Mouse (Mus musculus): ENCODE measurements around the gene Cdk2. TPM values are rescaled to one million over a fixed set of nuclear protein-coding genes. Genes with fewer than 3 reads are reported as not detected.

The Cdk2 gene
- polyA plus RNA-seq (2014; fragmentation: Nextera tagmentation; extraction: Ambion mirVana) = 93.9 and 99.5 TPM in 2 replicates

- peak within 1 kb of the TSS; percentile 78 for H3K4me3 ChIP-seq (ENCODE audit: low read depth, low read length)
- 0 out of 2 replicates have a peak, but pooled peaks cover 2% of the 10 kb centered on the region for H3K36me3 ChIP-seq (ENCODE audit: control insufficient read depth, insufficient read depth, low read length)
- peak within 1 kb of the TSS; percentile 79 for H3K4me2 ChIP-seq (ENCODE audit: low read depth)
- peaks cover 5% of the 10 kb centered on the region for H3K4me1 ChIP-seq (ENCODE audit: control insufficient read depth, insufficient read depth, low read length)
- peak; percentile 95 for ATAC-seq (ENCODE audit: insufficient read depth, low FRiP score, low TSS enrichment)
- peak within 1 kb of the TSS; percentile 76 for H3K9ac ChIP-seq (ENCODE audit: low read length)
- DNase-seq (ENCODE audit: low spot score) = peak; percentile 96
- 0% methylated on average over 62 of the region's 62 CpGs for WGBS
- no peaks in the 10 kb centered on the region for H3K27me3 ChIP-seq (ENCODE audit: control insufficient read depth, insufficient read depth, low read length)
- H3K27ac ChIP-seq (ENCODE audit: low read depth, low read length) = peak within 1 kb of the TSS; percentile 82
- no peaks in the 10 kb centered on the region for H3K9me3 ChIP-seq (ENCODE audit: control insufficient read depth, low read length)
These were observed at the start of gene Cdk2 for GRCm38 (mm10) chr10:128704491-128705316. Gene Cdk2 (minus strand): TSS chr10:128705031.

- no peaks in the 10 kb centered on the region for H3K36me3 ChIP-seq (ENCODE audit: control insufficient read depth, insufficient read depth, low read length)
- H3K4me2 ChIP-seq (ENCODE audit: low read depth) = peak overlapping the region; percentile 84
- peak overlapping the region; percentile 78 for H3K9ac ChIP-seq (ENCODE audit: low read length)
- DNase-seq (ENCODE audit: low spot score) = peak; percentile 95
- peaks cover 12% of the 10 kb centered on the region for H3K4me1 ChIP-seq (ENCODE audit: control insufficient read depth, insufficient read depth, low read length)
- H3K9me3 ChIP-seq (ENCODE audit: control insufficient read depth, low read length) = no peaks in the 10 kb centered on the region
- under 1% methylated on average over 37 of the region's 37 CpGs for WGBS
- peak; percentile 93 for ATAC-seq (ENCODE audit: insufficient read depth, low FRiP score, low TSS enrichment)
- H3K27ac ChIP-seq (ENCODE audit: low read depth, low read length) = peak overlapping the region; percentile 86
- H3K4me3 ChIP-seq (ENCODE audit: low read depth, low read length) = peak overlapping the region; percentile 72
- peaks cover 11% of the 10 kb centered on the region for H3K27me3 ChIP-seq (ENCODE audit: control insufficient read depth, insufficient read depth, low read length)
These were observed 43.5 kb upstream of the Cdk2 start for GRCm38 (mm10) chr10:128748252-128748864.

GRCm38 (mm10) chr10:128747646-128748251 lies 42.9 kb upstream of the Cdk2 start, which contains the start of gene Pym1:
Gene Pym1 (plus strand): TSS chr10:128747889.
- H3K27me3 ChIP-seq (ENCODE audit: control insufficient read depth, insufficient read depth, low read length) = peaks cover 17% of the 10 kb centered on the region
- DNase-seq (ENCODE audit: low spot score) = peak; percentile 59

GRCm38 (mm10) chr10:128746972-128747645 lies 42.3 kb upstream of the Cdk2 start:
- H3K4me2 ChIP-seq (ENCODE audit: low read depth) = peak overlapping the region; percentile 62
- H3K36me3 ChIP-seq (ENCODE audit: control insufficient read depth, insufficient read depth, low read length) = no peaks in the 10 kb centered on the region
- DNase-seq (ENCODE audit: low spot score) (peak; percentile 19), ATAC-seq (ENCODE audit: insufficient read depth, low FRiP score, low TSS enrichment) (no peak)
- H3K4me1 ChIP-seq (ENCODE audit: control insufficient read depth, insufficient read depth, low read length) = peaks cover 12% of the 10 kb centered on the region
- WGBS = 53% methylated on average over 8 of the region's 9 CpGs
- H3K27me3 ChIP-seq (ENCODE audit: control insufficient read depth, insufficient read depth, low read length) = peaks cover 21% of the 10 kb centered on the region
- H3K4me3 ChIP-seq (ENCODE audit: low read depth, low read length) = peak overlapping the region; percentile 72
- no peaks in the 10 kb centered on the region for H3K9me3 ChIP-seq (ENCODE audit: control insufficient read depth, low read length)
- peak overlapping the region; percentile 86; the same call in 1 of the 2 replicates for H3K27ac ChIP-seq (ENCODE audit: low read depth, low read length)
- H3K9ac ChIP-seq (ENCODE audit: low read length) = peak overlapping the region; percentile 78

More at GRCm38 (mm10) chr10:128747646-128748251, 42.9 kb upstream of the Cdk2 start, which contains the start of gene Pym1:
- peak; percentile 54 for ATAC-seq (ENCODE audit: insufficient read depth, low FRiP score, low TSS enrichment)
- under 1% methylated on average over 36 of the region's 36 CpGs for WGBS
- H3K27ac ChIP-seq (ENCODE audit: low read depth, low read length) = peak within 1 kb of the TSS; percentile 86
- H3K9me3 ChIP-seq (ENCODE audit: control insufficient read depth, low read length) = no peaks in the 10 kb centered on the region
- H3K9ac ChIP-seq (ENCODE audit: low read length) = peak within 1 kb of the TSS; percentile 78
- H3K4me2 ChIP-seq (ENCODE audit: low read depth) = peak within 1 kb of the TSS; percentile 84
- H3K4me3 ChIP-seq (ENCODE audit: low read depth, low read length) = peak within 1 kb of the TSS; percentile 72
- no peaks in the 10 kb centered on the region for H3K36me3 ChIP-seq (ENCODE audit: control insufficient read depth, insufficient read depth, low read length)
- H3K4me1 ChIP-seq (ENCODE audit: control insufficient read depth, insufficient read depth, low read length) = peaks cover 12% of the 10 kb centered on the region

- peaks cover 23% of the 10 kb centered on the region for H3K27me3 ChIP-seq (ENCODE audit: control insufficient read depth, insufficient read depth, low read length)
- 95% methylated on average over 10 of the region's 10 CpGs for WGBS
- ATAC-seq (ENCODE audit: insufficient read depth, low FRiP score, low TSS enrichment) = no peak
These were observed 41.2 kb upstream of the Cdk2 start for GRCm38 (mm10) chr10:128745946-128746613.

GRCm38 (mm10) chr10:128744680-128745601 lies 40.1 kb upstream of the Cdk2 start, which contains the start of gene Dgka:
Gene Dgka (minus strand): TSS chr10:128744855.
- Histone ChIP-seq H3K4me2 (ENCODE audit: low read depth) (peak within 1 kb of the TSS; percentile 95), H3K4me1 (ENCODE audit: control insufficient read depth, insufficient read depth, low read length) (peaks cover 12% of the 10 kb centered on the region), H3K27me3 (ENCODE audit: control insufficient read depth, insufficient read depth, low read length) (peaks cover 23% of the 10 kb centered on the region), H3K4me3 (ENCODE audit: low read depth, low read length) (peak within 1 kb of the TSS; percentile 55), H3K9me3 (ENCODE audit: control insufficient read depth, low read length) (no peaks in the 10 kb centered on the region), H3K9ac (ENCODE audit: low read length) (peak within 1 kb of the TSS; percentile 72), H3K27ac (ENCODE audit: low read depth, low read length) (no peak within 1 kb of the TSS), H3K36me3 (ENCODE audit: control insufficient read depth, insufficient read depth, low read length) (no peaks in the 10 kb centered on the region)
- DNase-seq (ENCODE audit: low spot score) (no peak), ATAC-seq (ENCODE audit: insufficient read depth, low FRiP score, low TSS enrichment) (no peak)
- WGBS = 21% methylated on average over 18 of the region's 18 CpGs

More at GRCm38 (mm10) chr10:128745946-128746613, 41.2 kb upstream of the Cdk2 start:
- Histone ChIP-seq H3K4me2 (ENCODE audit: low read depth) (no peak overlapping the region), H3K4me1 (ENCODE audit: control insufficient read depth, insufficient read depth, low read length) (peaks cover 12% of the 10 kb centered on the region), H3K36me3 (ENCODE audit: control insufficient read depth, insufficient read depth, low read length) (no peaks in the 10 kb centered on the region), H3K9me3 (ENCODE audit: control insufficient read depth, low read length) (no peaks in the 10 kb centered on the region), H3K4me3 (ENCODE audit: low read depth, low read length) (no peak overlapping the region), H3K27ac (ENCODE audit: low read depth, low read length) (no peak overlapping the region), H3K9ac (ENCODE audit: low read length) (no peak overlapping the region)
- no peak for DNase-seq (ENCODE audit: low spot score)

- DNase-seq (ENCODE audit: low spot score) (peak; percentile 14), ATAC-seq (ENCODE audit: insufficient read depth, low FRiP score, low TSS enrichment) (no peak)
- peak overlapping the region; percentile 72 for H3K9ac ChIP-seq (ENCODE audit: low read length)
- WGBS = 15% methylated on average over 8 of the region's 8 CpGs
- peak overlapping the region; percentile 95 for H3K4me2 ChIP-seq (ENCODE audit: low read depth)
- peaks cover 23% of the 10 kb centered on the region for H3K27me3 ChIP-seq (ENCODE audit: control insufficient read depth, insufficient read depth, low read length)
- H3K4me3 ChIP-seq (ENCODE audit: low read depth, low read length) = peak overlapping the region; percentile 55
- H3K9me3 ChIP-seq (ENCODE audit: control insufficient read depth, low read length) = no peaks in the 10 kb centered on the region
- no peak overlapping the region for H3K27ac ChIP-seq (ENCODE audit: low read depth, low read length)
- no peaks in the 10 kb centered on the region for H3K36me3 ChIP-seq (ENCODE audit: control insufficient read depth, insufficient read depth, low read length)
- peaks cover 7% of the 10 kb centered on the region; the same call in 1 of the 2 replicates for H3K4me1 ChIP-seq (ENCODE audit: control insufficient read depth, insufficient read depth, low read length)
These were observed 39.4 kb upstream of the Cdk2 start for GRCm38 (mm10) chr10:128744211-128744610.
